Mouse (Mus musculus): ENCODE results near the gene Plbd2. TPM values are rescaled to one million over a fixed set of nuclear protein-coding genes. Genes with fewer than 3 reads are reported as not detected.
A peak's percentile ranks its signal among the peaks of the same experiment; 100 is the strongest.

The Plbd2 gene
- polyA plus RNA-seq, 2 experiments, result 33.9 to 51.6 TPM

GRCm38 (mm10) chr5:120516221-120516984 is 13.0 kb upstream of the Plbd2 start:
- WGBS, result 53% methylated on average over 15 of the region's 15 CpGs
- H3K36me3 ChIP-seq (ENCODE audit: control insufficient read depth, insufficient read depth, low read length), result no peaks in the 10 kb centered on the region
- no peak for TF ChIP-seq POLR2A (IDR thresholded peaks at IDR 0.05; ENCODE audit: borderline replicate concordance, extremely low read depth, insufficient read depth, insufficient read length)
- H3K27ac ChIP-seq (replicated peaks; ENCODE audit: low read depth, low read length), result no peak overlapping the region
- H3K4me1 ChIP-seq (ENCODE audit: control insufficient read depth, insufficient read depth, low read length), result peaks cover 32% of the 10 kb centered on the region
- ATAC-seq (ENCODE audit: low FRiP score, low read depth) (no peak), DNase-seq (ENCODE audit: low spot score) (no peak)
- no peak overlapping the region for H3K4me3 ChIP-seq (replicated peaks; ENCODE audit: low read length)
- no peak overlapping the region for H3K4me2 ChIP-seq (replicated peaks; ENCODE audit: low read depth, low read length, severe bottlenecking)
- no peaks in the 10 kb centered on the region for H3K9me3 ChIP-seq (ENCODE audit: control insufficient read depth, low read length)
- H3K27me3 ChIP-seq (ENCODE audit: control insufficient read depth, insufficient read depth, low read length), result no peaks in the 10 kb centered on the region
- no peak overlapping the region for H3K9ac ChIP-seq (ENCODE audit: low read depth, low read length, severe bottlenecking)

GRCm38 (mm10) chr5:120515451-120515850 is 12.0 kb upstream of the Plbd2 start:
- Histone ChIP-seq H3K4me3 (replicated peaks; ENCODE audit: low read length) (no peak overlapping the region), H3K9ac (ENCODE audit: low read depth, low read length, severe bottlenecking) (no peak overlapping the region), H3K4me1 (ENCODE audit: control insufficient read depth, insufficient read depth, low read length) (peaks cover 36% of the 10 kb centered on the region), H3K27me3 (ENCODE audit: control insufficient read depth, insufficient read depth, low read length) (no peaks in the 10 kb centered on the region), H3K9me3 (ENCODE audit: control insufficient read depth, low read length) (no peaks in the 10 kb centered on the region), H3K36me3 (ENCODE audit: control insufficient read depth, insufficient read depth, low read length) (no peaks in the 10 kb centered on the region), H3K4me2 (replicated peaks; ENCODE audit: low read depth, low read length, severe bottlenecking) (no peak overlapping the region), H3K27ac (replicated peaks; ENCODE audit: low read depth, low read length) (no peak overlapping the region; the same call in 1 of the 2 replicates)
- ATAC-seq (ENCODE audit: low FRiP score, low read depth), result no peak
- no peak for TF ChIP-seq POLR2A (IDR thresholded peaks at IDR 0.05; ENCODE audit: borderline replicate concordance, extremely low read depth, insufficient read depth, insufficient read length)
- WGBS, result 74% methylated on average over 7 of the region's 7 CpGs
- no peak for DNase-seq (ENCODE audit: low spot score)

GRCm38 (mm10) chr5:120514754-120515153 is 11.3 kb upstream of the Plbd2 start:
- H3K4me1 ChIP-seq (ENCODE audit: control insufficient read depth, insufficient read depth, low read length), result peaks cover 36% of the 10 kb centered on the region
- 4% methylated on average over 4 of the region's 4 CpGs for WGBS
- H3K27me3 ChIP-seq (ENCODE audit: control insufficient read depth, insufficient read depth, low read length), result no peaks in the 10 kb centered on the region
- H3K9ac ChIP-seq (ENCODE audit: low read depth, low read length, severe bottlenecking), result no peak overlapping the region
- no peak for TF ChIP-seq POLR2A (IDR thresholded peaks at IDR 0.05; ENCODE audit: borderline replicate concordance, extremely low read depth, insufficient read depth, insufficient read length)
- DNase-seq (ENCODE audit: low spot score) (peak; percentile 79), ATAC-seq (ENCODE audit: low FRiP score, low read depth) (no peak)
- no peak overlapping the region for H3K4me2 ChIP-seq (replicated peaks; ENCODE audit: low read depth, low read length, severe bottlenecking)
- H3K36me3 ChIP-seq (ENCODE audit: control insufficient read depth, insufficient read depth, low read length), result no peaks in the 10 kb centered on the region
- H3K4me3 ChIP-seq (replicated peaks; ENCODE audit: low read length), result no peak overlapping the region
- H3K9me3 ChIP-seq (ENCODE audit: control insufficient read depth, low read length), result no peaks in the 10 kb centered on the region
- H3K27ac ChIP-seq (replicated peaks; ENCODE audit: low read depth, low read length), result no peak overlapping the region; the same call in 1 of the 2 replicates

- H3K27ac ChIP-seq (replicated peaks; ENCODE audit: low read depth, low read length), result no peak overlapping the region
Measured at GRCm38 (mm10) chr5:120514031-120514677, 10.7 kb upstream of the Plbd2 start.

GRCm38 (mm10) chr5:120512911-120513555 is 9.6 kb upstream of the Plbd2 start:
- Histone ChIP-seq H3K36me3 (ENCODE audit: control insufficient read depth, insufficient read depth, low read length) (no peaks in the 10 kb centered on the region), H3K4me1 (ENCODE audit: control insufficient read depth, insufficient read depth, low read length) (peaks cover 36% of the 10 kb centered on the region), H3K9ac (ENCODE audit: low read depth, low read length, severe bottlenecking) (no peak overlapping the region), H3K4me3 (replicated peaks; ENCODE audit: low read length) (no peak overlapping the region), H3K27me3 (ENCODE audit: control insufficient read depth, insufficient read depth, low read length) (no peaks in the 10 kb centered on the region), H3K4me2 (replicated peaks; ENCODE audit: low read depth, low read length, severe bottlenecking) (no peak overlapping the region), H3K27ac (replicated peaks; ENCODE audit: low read depth, low read length) (no peak overlapping the region), H3K9me3 (ENCODE audit: control insufficient read depth, low read length) (no peaks in the 10 kb centered on the region)
- DNase-seq (ENCODE audit: low spot score) (no peak), ATAC-seq (ENCODE audit: low FRiP score, low read depth) (no peak)
- TF ChIP-seq POLR2A (IDR thresholded peaks at IDR 0.05; ENCODE audit: borderline replicate concordance, extremely low read depth, insufficient read depth, insufficient read length), result no peak
- WGBS, result 41% methylated on average over 15 of the region's 15 CpGs

More at GRCm38 (mm10) chr5:120514031-120514677, 10.7 kb upstream of the Plbd2 start:
- Histone ChIP-seq H3K9ac (ENCODE audit: low read depth, low read length, severe bottlenecking) (no peak overlapping the region), H3K4me3 (replicated peaks; ENCODE audit: low read length) (no peak overlapping the region), H3K4me2 (replicated peaks; ENCODE audit: low read depth, low read length, severe bottlenecking) (no peak overlapping the region), H3K36me3 (ENCODE audit: control insufficient read depth, insufficient read depth, low read length) (no peaks in the 10 kb centered on the region), H3K4me1 (ENCODE audit: control insufficient read depth, insufficient read depth, low read length) (peaks cover 36% of the 10 kb centered on the region), H3K27me3 (ENCODE audit: control insufficient read depth, insufficient read depth, low read length) (no peaks in the 10 kb centered on the region), H3K9me3 (ENCODE audit: control insufficient read depth, low read length) (no peaks in the 10 kb centered on the region)
- 37% methylated on average over 9 of the region's 9 CpGs for WGBS
- DNase-seq (ENCODE audit: low spot score) (peak; percentile 20), ATAC-seq (ENCODE audit: low FRiP score, low read depth) (peak; percentile 16; the same call in 1 of the 2 replicates)
- no peak for TF ChIP-seq POLR2A (IDR thresholded peaks at IDR 0.05; ENCODE audit: borderline replicate concordance, extremely low read depth, insufficient read depth, insufficient read length)
